Mouse (Mus musculus) myocyte (in vitro differentiated cells): ENCODE data around the gene Sall4. TPM values are rescaled to one million over a fixed set of nuclear protein-coding genes. Genes with fewer than 3 reads are reported as not detected.

ENCODE experiments used
- H3K27me3 ChIP-seq: one replicate; pipeline ENCODE4 v1.6.1; 2011; ENCODE audit not compliant: control insufficient read depth, insufficient read depth, insufficient read length
- H3K36me3 ChIP-seq: one replicate; pipeline ENCODE4 v1.6.1; 2011; ENCODE audit not compliant: control insufficient read depth, insufficient read depth
- H3K4me2 ChIP-seq: one replicate; pipeline ENCODE4 v1.6.1; 2011; ENCODE audit warnings: low read depth, control low read depth
- H3K4me3 ChIP-seq: one replicate; pipeline ENCODE4 v1.5.1; 2011; ENCODE audit warnings: mild to moderate bottlenecking, control low read depth, moderate library complexity
- H3K79me2 ChIP-seq: one replicate; pipeline ENCODE4 v1.6.1; 2011; ENCODE audit not compliant: control insufficient read depth, insufficient read depth
- H3ac ChIP-seq: one replicate; pipeline ENCODE4 v1.6.1; 2011; ENCODE audit not compliant: control insufficient read depth, insufficient read length
- CEBPB ChIP-seq: IDR thresholded peaks from 2 replicates; pipeline ENCODE4 v1.6.1; 2011; ENCODE audit warnings: mild to moderate bottlenecking, moderate library complexity; ENCODE audit not compliant: poor library complexity, insufficient read depth, severe bottlenecking
- E2F4 ChIP-seq: IDR thresholded peaks from one replicate; pipeline ENCODE4 v1.6.1; 2011; ENCODE audit warnings: mild to moderate bottlenecking, control low read depth, moderate library complexity; ENCODE audit not compliant: insufficient read depth
- MAX ChIP-seq: IDR thresholded peaks from one replicate; pipeline ENCODE4 v1.6.1; 2011; ENCODE audit warnings: low read depth, mild to moderate bottlenecking, control low read depth
- MYOD1 ChIP-seq, 3 experiments: IDR thresholded peaks; one replicate each; pipeline ENCODE4 v1.6.1; 2011; ENCODE audit warnings: control low read depth in 2 of 3, low read depth in 2 of 3, mild to moderate bottlenecking in 2 of 3, moderate library complexity in 1 of 3; ENCODE audit not compliant: insufficient read length in 2 of 3, control insufficient read depth in 1 of 3
- MYOG ChIP-seq, 3 experiments: IDR thresholded peaks; one replicate each; pipeline ENCODE4 v1.6.1; 2011; ENCODE audit warnings: control low read depth in 2 of 3, low read depth in 2 of 3, mild to moderate bottlenecking in 2 of 3; ENCODE audit not compliant: insufficient read length in 2 of 3, control insufficient read depth in 1 of 3, insufficient read depth in 1 of 3
- POLR2A ChIP-seq: IDR thresholded peaks from one replicate; pipeline ENCODE4 v1.6.1; 2011; ENCODE audit warnings: low read depth, mild to moderate bottlenecking, control low read depth, moderate library complexity; ENCODE audit not compliant: insufficient read length
- POLR2AphosphoS2 ChIP-seq: IDR thresholded peaks from one replicate; pipeline ENCODE4 v1.6.1; 2011; ENCODE audit warnings: low read depth, control low read depth; ENCODE audit not compliant: insufficient read length
- REST ChIP-seq: IDR thresholded peaks from one replicate; pipeline ENCODE4 v1.6.1; 2011; ENCODE audit warnings: mild to moderate bottlenecking, control low read depth, moderate library complexity; ENCODE audit not compliant: insufficient read depth, insufficient read length
- SRF ChIP-seq: IDR thresholded peaks from one replicate; pipeline ENCODE4 v1.6.1; 2011; ENCODE audit warnings: low read depth; ENCODE audit not compliant: control insufficient read depth, insufficient read length
- TCF12 ChIP-seq: IDR thresholded peaks from one replicate; pipeline ENCODE4 v1.6.1; 2011; ENCODE audit warnings: mild to moderate bottlenecking, control low read depth; ENCODE audit not compliant: poor library complexity, insufficient read depth, severe bottlenecking
- TCF3 ChIP-seq: IDR thresholded peaks from one replicate; pipeline ENCODE4 v1.6.1; 2011; ENCODE audit warnings: low read depth, control low read depth; ENCODE audit not compliant: insufficient read length
- USF1 ChIP-seq: IDR thresholded peaks from one replicate; pipeline ENCODE4 v1.6.1; 2011; ENCODE audit warnings: low read depth, mild to moderate bottlenecking, control low read depth, moderate library complexity
- polyA plus RNA-seq: library from polyadenylated mRNA; unstranded; fragments of >200 nt; fragmentation: generic; extraction: Trizol; gene quantifications from one replicate; pipeline ENCODE4 v1.2.1, GENCODE M21; 2012; ENCODE audit warnings: missing spikeins

Sall4 gene
- polyA plus RNA-seq, 1 experiment = not detected

DNA sequence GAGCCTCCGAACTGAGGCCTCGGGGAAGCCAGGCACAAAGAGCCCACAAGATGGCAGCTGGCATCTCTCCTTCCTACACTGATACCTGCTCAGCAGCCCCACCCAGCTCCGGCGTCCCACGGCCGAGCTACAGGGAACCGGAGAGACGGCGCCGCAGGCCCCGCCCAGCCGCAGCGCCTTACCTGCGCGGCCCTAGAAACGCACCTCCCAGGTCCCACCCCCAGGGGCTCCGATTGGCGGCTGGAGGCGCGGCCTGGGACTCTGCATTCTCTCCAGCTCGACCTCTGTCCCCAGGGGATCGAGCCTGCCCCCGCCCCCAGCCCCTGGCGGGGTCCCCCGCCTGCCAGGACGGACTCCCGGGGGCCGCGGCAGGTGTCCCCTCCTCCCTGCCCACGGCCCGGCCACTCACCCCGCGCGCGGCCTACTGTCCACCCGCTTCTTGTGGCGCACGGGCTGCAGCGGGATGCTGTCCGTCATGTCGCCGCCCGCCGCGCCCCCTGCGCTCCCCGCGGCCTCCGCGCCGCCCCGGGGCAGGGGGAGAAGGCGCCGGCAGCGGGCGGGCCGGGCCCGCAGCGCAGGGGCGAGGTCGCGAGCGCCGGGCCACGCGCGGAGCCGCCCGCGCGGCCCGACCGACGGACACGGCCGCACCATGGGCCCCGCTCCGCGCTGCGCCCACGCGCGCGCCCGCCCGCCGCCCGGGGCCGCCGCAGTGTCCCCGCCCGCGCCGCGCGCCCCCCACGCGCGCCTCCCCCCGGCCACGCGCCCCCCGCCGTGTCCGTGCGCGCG, 26.3 kb downstream of the Sall4 start:
- TF ChIP-seq USF1 (no peak), MYOD1 (IDR thresholded peaks at IDR 0.05; ENCODE audit: control insufficient read depth in 1 of 3, insufficient read length in 2 of 3, low read depth in 2 of 3) (no peak), POLR2AphosphoS2 (no peak), MAX (no peak), MYOG (IDR thresholded peaks at IDR 0.05; ENCODE audit: control insufficient read depth in 1 of 3, insufficient read depth in 1 of 3, insufficient read length in 2 of 3, low read depth in 2 of 3) (no peak), E2F4 (no peak), CEBPB (no peak), TCF12 (no peak), SRF (no peak), REST (no peak)
- no peaks in the 10 kb centered on the region for H3K79me2 ChIP-seq
- no peak overlapping the region for H3K4me2 ChIP-seq
- H3K27me3 ChIP-seq = no peaks in the 10 kb centered on the region
- no peaks in the 10 kb centered on the region for H3K36me3 ChIP-seq
- no peak overlapping the region for H3K4me3 ChIP-seq
- H3ac ChIP-seq = no peak overlapping the region

DNA sequence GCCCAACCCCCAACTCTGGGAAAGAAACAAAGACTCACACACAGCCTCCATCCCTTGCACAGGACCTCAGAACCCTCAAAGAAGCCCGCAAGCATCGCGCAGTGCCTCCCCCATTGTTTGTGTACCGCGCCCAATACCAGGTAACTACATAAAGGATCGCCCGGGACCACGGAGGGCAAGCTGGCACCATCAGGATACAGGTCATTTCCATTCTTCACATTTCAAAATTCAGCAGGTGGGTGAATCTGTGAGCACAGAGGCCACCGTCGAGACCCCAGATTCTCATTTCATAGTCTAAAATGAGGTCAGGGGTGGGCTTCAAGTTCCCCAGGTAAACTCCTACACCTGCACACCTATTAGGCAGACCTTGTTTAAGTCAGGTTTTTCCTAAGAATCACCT, 27.2 kb downstream of the Sall4 start:
- no peaks in the 10 kb centered on the region for H3K36me3 ChIP-seq
- H3ac ChIP-seq = no peak overlapping the region
- H3K4me3 ChIP-seq = no peak overlapping the region
- H3K79me2 ChIP-seq = no peaks in the 10 kb centered on the region
- no peaks in the 10 kb centered on the region for H3K27me3 ChIP-seq
- no peak for TF ChIP-seq MAX
- TF ChIP-seq MYOD1 (IDR thresholded peaks at IDR 0.05; ENCODE audit: control insufficient read depth in 1 of 3, insufficient read length in 2 of 3, low read depth in 2 of 3) = no peak
- no peak for TF ChIP-seq USF1
- TF ChIP-seq POLR2A = no peak
- TF ChIP-seq TCF12 = no peak
- TF ChIP-seq TCF3 = no peak
- TF ChIP-seq MYOG (IDR thresholded peaks at IDR 0.05; ENCODE audit: control insufficient read depth in 1 of 3, insufficient read depth in 1 of 3, insufficient read length in 2 of 3, low read depth in 2 of 3) = no peak
- no peak for TF ChIP-seq POLR2AphosphoS2
- no peak for TF ChIP-seq E2F4
- no peak for TF ChIP-seq REST
- TF ChIP-seq SRF = no peak
- no peak for TF ChIP-seq CEBPB
- no peak overlapping the region for H3K4me2 ChIP-seq

DNA sequence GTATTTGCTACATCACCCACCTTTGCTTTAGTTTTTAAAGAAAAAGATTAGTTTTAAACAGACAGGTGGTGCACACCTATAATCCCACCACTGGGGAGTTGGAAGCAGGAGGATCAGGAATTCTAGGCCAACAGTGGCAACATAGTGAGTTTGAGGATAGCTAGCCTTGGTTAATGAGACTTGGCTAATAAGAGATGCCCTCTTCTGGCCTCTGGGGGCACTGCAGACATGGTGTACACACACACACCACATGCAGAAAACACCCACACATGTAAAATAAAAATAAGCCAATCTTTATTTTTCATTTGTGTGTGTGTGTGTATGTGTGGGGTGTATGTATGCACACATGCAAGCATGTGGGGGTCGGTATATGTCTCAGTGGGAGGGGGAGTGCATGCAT, 28.9 kb downstream of the Sall4 start:
- H3K36me3 ChIP-seq = no peaks in the 10 kb centered on the region
- H3K4me3 ChIP-seq = no peak overlapping the region
- H3K79me2 ChIP-seq = no peaks in the 10 kb centered on the region
- TF ChIP-seq USF1 (no peak), TCF12 (no peak), REST (no peak), MAX (no peak), E2F4 (no peak), SRF (no peak), CEBPB (no peak), TCF3 (no peak), POLR2AphosphoS2 (no peak), POLR2A (no peak), MYOG (IDR thresholded peaks at IDR 0.05; ENCODE audit: control insufficient read depth in 1 of 3, insufficient read depth in 1 of 3, insufficient read length in 2 of 3, low read depth in 2 of 3) (no peak)
- H3K4me2 ChIP-seq = no peak overlapping the region
- H3K27me3 ChIP-seq = no peaks in the 10 kb centered on the region
- H3ac ChIP-seq = no peak overlapping the region

DNA sequence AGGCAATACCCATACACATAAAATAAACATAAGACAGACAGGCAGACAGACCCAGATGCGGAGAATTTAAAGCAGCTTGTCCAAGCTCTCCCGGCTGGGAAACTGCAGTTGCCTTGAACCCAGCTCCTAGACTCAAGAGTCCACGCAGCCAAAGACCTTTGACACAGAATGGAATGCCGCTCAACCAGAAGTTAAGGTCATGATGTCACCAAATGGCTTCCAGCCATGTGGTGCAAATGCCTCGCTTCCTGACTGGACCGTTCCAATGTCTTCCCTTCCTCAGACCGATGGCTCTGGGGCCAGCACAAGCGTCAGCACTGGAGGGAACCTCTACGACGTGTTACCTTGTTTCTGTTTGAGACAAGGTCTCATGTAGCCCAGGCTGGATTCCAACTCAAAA, 29.9 kb downstream of the Sall4 start:
- no peak for TF ChIP-seq REST
- H3K27me3 ChIP-seq = no peaks in the 10 kb centered on the region
- no peak overlapping the region for H3K4me2 ChIP-seq
- no peak overlapping the region for H3ac ChIP-seq
- H3K36me3 ChIP-seq = no peaks in the 10 kb centered on the region
- H3K4me3 ChIP-seq = no peak overlapping the region
- no peaks in the 10 kb centered on the region for H3K79me2 ChIP-seq

DNA sequence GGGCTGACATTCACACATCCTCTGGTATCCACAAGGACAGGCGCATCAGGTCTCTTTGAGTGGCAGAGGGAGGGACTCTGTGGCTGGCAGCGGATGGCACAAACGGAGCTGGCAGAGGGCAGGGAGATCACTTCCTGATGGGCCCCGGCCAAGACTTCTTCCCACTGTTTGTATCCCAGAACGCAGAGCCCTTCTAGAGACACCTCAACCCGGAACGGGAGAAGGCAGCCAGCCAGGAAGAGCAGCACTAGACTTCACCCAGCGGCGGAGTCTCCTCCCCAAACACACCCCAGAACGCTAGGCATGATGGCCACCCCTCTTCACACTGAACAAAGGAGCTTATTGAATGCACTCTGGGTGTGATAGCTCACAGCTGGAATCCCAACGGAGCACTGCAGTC, 33.7 kb downstream of the Sall4 start:
- Histone ChIP-seq H3K27me3 (no peaks in the 10 kb centered on the region), H3K36me3 (no peaks in the 10 kb centered on the region), H3K4me3 (no peak overlapping the region), H3ac (no peak overlapping the region), H3K4me2 (no peak overlapping the region), H3K79me2 (no peaks in the 10 kb centered on the region)
- no peak for TF ChIP-seq MYOG (IDR thresholded peaks at IDR 0.05; ENCODE audit: control insufficient read depth in 1 of 3, insufficient read depth in 1 of 3, insufficient read length in 2 of 3, low read depth in 2 of 3)
- no peak for TF ChIP-seq TCF3
- no peak for TF ChIP-seq MYOD1 (IDR thresholded peaks at IDR 0.05; ENCODE audit: control insufficient read depth in 1 of 3, insufficient read length in 2 of 3, low read depth in 2 of 3)
- TF ChIP-seq MAX = no peak
- no peak for TF ChIP-seq TCF12
- no peak for TF ChIP-seq REST
- no peak for TF ChIP-seq CEBPB
- TF ChIP-seq POLR2A = no peak
- no peak for TF ChIP-seq E2F4
- TF ChIP-seq USF1 = no peak
- no peak for TF ChIP-seq POLR2AphosphoS2
- TF ChIP-seq SRF = no peak
